ENCODE assay signal across 8 mouse cellular contexts in genomic region chr1:137899305-137899704, GRCm38 (mm10).
A peak's percentile ranks its signal among the peaks of the same experiment; 100 is the strongest.
DNase-seq lines count a peak whose midpoint lies in the region; ATAC-seq lines count a peak whose summit lies in the region.

No protein-coding gene starts in this region.

- H3K27me3 ChIP-seq in heart, embryonic 12.5 days (replicated peaks): no peaks in the 10 kb centered on the region
- H3K27me3 ChIP-seq in heart, embryonic 14.5 days (ENCODE audit: control insufficient read depth, insufficient read depth, low read length): no peaks in the 10 kb centered on the region
- no peaks in the 10 kb centered on the region for H3K27me3 ChIP-seq in liver, embryonic 13.5 days

- H3K9ac ChIP-seq in heart, embryonic 12.5 days: peak overlapping the region; percentile 75
- H3K9ac ChIP-seq in heart, embryonic 14.5 days (ENCODE audit: low read length): peak overlapping the region; percentile 97
- peak overlapping the region; percentile 71 for H3K9ac ChIP-seq in liver, embryonic 13.5 days

- WGBS in heart, embryonic 12.5 days: 7% methylated on average over 6 of the region's 6 CpGs
- 6% methylated on average over 6 of the region's 6 CpGs for WGBS in heart, embryonic 14.5 days
- 9% methylated on average over 6 of the region's 6 CpGs for whole genome bisulfite sequencing in liver, embryonic 13.5 days (ENCODE audit: insufficient replicate concordance)

- H3K4me2 ChIP-seq in heart, embryonic 12.5 days: peak overlapping the region; percentile 64
- peak overlapping the region; percentile 72 for H3K4me2 ChIP-seq in heart, embryonic 14.5 days (ENCODE audit: low read length)
- H3K4me2 ChIP-seq in liver, embryonic 13.5 days: peak overlapping the region; percentile 79

- H3K4me1 ChIP-seq in heart, embryonic 12.5 days (replicated peaks): peaks cover 9% of the 10 kb centered on the region; the same call in 1 of the 2 replicates
- peaks cover 0 to 15% of the 10 kb centered on the region in 2 experiments; a peak in 2 of 4 replicates for H3K4me1 ChIP-seq in heart, embryonic 14.5 days (ENCODE audit: control insufficient read depth in 2 of 2, insufficient read depth in 2 of 2, low read length in 2 of 2)
- H3K4me1 ChIP-seq in liver, embryonic 13.5 days (replicated peaks): peaks cover 16% of the 10 kb centered on the region

- H3K4me3 ChIP-seq in heart, embryonic 12.5 days: peak overlapping the region; percentile 73
- peak overlapping the region; percentile 76 to 84 for H3K4me3 ChIP-seq in heart, embryonic 14.5 days (ENCODE audit: control insufficient read depth in 1 of 2, insufficient read depth in 1 of 2, low read depth in 1 of 2, low read length in 2 of 2)
- H3K4me3 ChIP-seq in liver, embryonic 13.5 days (replicated peaks): peak overlapping the region; percentile 64

- peak overlapping the region; percentile 95 for H3K27ac ChIP-seq in heart, embryonic 12.5 days (ENCODE audit: poor library complexity, severe bottlenecking)
- H3K27ac ChIP-seq in heart, embryonic 14.5 days (replicated peaks in 1 of 2; ENCODE audit: control insufficient read depth in 1 of 2, insufficient read depth in 1 of 2, low read depth in 2 of 2, low read length in 2 of 2): peak overlapping the region; percentile 94 to 98
- H3K27ac ChIP-seq in liver, embryonic 13.5 days: no peak overlapping the region

- no peaks in the 10 kb centered on the region for H3K9me3 ChIP-seq in heart, embryonic 12.5 days (replicated peaks)
- no peaks in the 10 kb centered on the region for H3K9me3 ChIP-seq in heart, embryonic 14.5 days (ENCODE audit: control insufficient read depth, low read length)
- no peaks in the 10 kb centered on the region for H3K9me3 ChIP-seq in liver, embryonic 13.5 days (replicated peaks)

- no peak for DNase-seq in heart, adult 8-10 months (ENCODE audit: low spot score)
- DNase-seq in adipocyte (ENCODE audit: low spot score): peak; percentile 6
- DNase-seq in liver, embryonic 13.5 days: no peak
- no peak for DNase-seq in ovary, postnatal 10 days (ENCODE audit: low spot score)
- no peak for DNase-seq in gastrocnemius, postnatal 25 days
- DNase-seq in left cerebral cortex, adult 11 months (ENCODE audit: low spot score): no peak

- H3K36me3 ChIP-seq in heart, embryonic 12.5 days: no peaks in the 10 kb centered on the region
- 0 out of 2 replicates have a peak, but pooled peaks cover 6% of the 10 kb centered on the region for H3K36me3 ChIP-seq in heart, embryonic 14.5 days (ENCODE audit: control insufficient read depth, insufficient read depth, low read length)
- H3K36me3 ChIP-seq in liver, embryonic 13.5 days: no peaks in the 10 kb centered on the region

- ATAC-seq in heart, embryonic 12.5 days (ENCODE audit: insufficient number of reproducible peaks, low FRiP score): no peak
- ATAC-seq in heart, embryonic 14.5 days (ENCODE audit: insufficient number of reproducible peaks, insufficient read depth, low FRiP score, low read depth): no peak
- no peak for ATAC-seq in liver, embryonic 13.5 days (ENCODE audit: low read depth)
